Mouse (Mus musculus) erythroid progenitor cell, adult 5-6 weeks (primary cell): ENCODE results near the gene Ccl28. TPM values are rescaled to one million over a fixed set of nuclear protein-coding genes. Genes with fewer than 3 reads are reported as not detected.

Experiments used
- total RNA-seq, 2 experiments: library from RNA; stranded (forward) in 1 of 2; stranded (reverse) in 1 of 2; fragments of 150-400 nt in 1 of 2; fragments of 186-747, 209-891 nt in 1 of 2; gene quantifications; 2 replicates each; pipeline versions ENCODE4 v1.2.3 to v1.2.4; 2015 to 2017; ENCODE audit warnings: low replicate concordance in 2 of 2

Ccl28 gene
- total RNA-seq, 2 experiments from 2014 or later = not detected

Other genes with a start within 250 kb of the Ccl28 start
- 8.4 and 25.2 TPM in 2 replicates for gene Paip1, start 195.2 kb upstream of the Ccl28 start, total RNA-seq (2015; ENCODE audit: low replicate concordance)
- 16.1 and 22.8 TPM in 2 replicates for gene Paip1, start 195.2 kb upstream of the Ccl28 start, total RNA-seq (2017; ENCODE audit: low replicate concordance)
- 47.6 and 73.4 TPM in 2 replicates for gene 4833420G17Rik, start 161.1 kb upstream of the Ccl28 start, total RNA-seq (2015; ENCODE audit: low replicate concordance)
- gene 4833420G17Rik, start 161.1 kb upstream of the Ccl28 start, total RNA-seq (2017; ENCODE audit: low replicate concordance) = 47.1 and 70.9 TPM in 2 replicates
- gene Tmem267, start 135.8 kb upstream of the Ccl28 start, total RNA-seq (2015; ENCODE audit: low replicate concordance) = not detected in 2 replicates
- gene Tmem267, start 135.8 kb upstream of the Ccl28 start, total RNA-seq (2017; ENCODE audit: low replicate concordance) = not detected in 2 replicates
- 6.7 TPM in 1 of 2 replicates, not detected in the other for gene 3110070M22Rik, start 135.4 kb upstream of the Ccl28 start, total RNA-seq (2015; ENCODE audit: low replicate concordance)
- not detected in 2 replicates for gene 3110070M22Rik, start 135.4 kb upstream of the Ccl28 start, total RNA-seq (2017; ENCODE audit: low replicate concordance)
- gene Hmgcs1, start 66.6 kb downstream of the Ccl28 start, total RNA-seq (2015; ENCODE audit: low replicate concordance) = 5.9 and 6.1 TPM in 2 replicates
- 7.0 and 9.0 TPM in 2 replicates for gene Hmgcs1, start 66.6 kb downstream of the Ccl28 start, total RNA-seq (2017; ENCODE audit: low replicate concordance)
- gene Nim1k, start 132.1 kb downstream of the Ccl28 start, total RNA-seq (2015; ENCODE audit: low replicate concordance) = 1.4 TPM in 1 of 2 replicates, not detected in the other
- gene Nim1k, start 132.1 kb downstream of the Ccl28 start, total RNA-seq (2017; ENCODE audit: low replicate concordance) = 0.45 TPM in 1 of 2 replicates, not detected in the other
- gene Zfp131, start 167.1 kb downstream of the Ccl28 start, total RNA-seq (2015; ENCODE audit: low replicate concordance) = 27.8 and 49.9 TPM in 2 replicates
- gene Zfp131, start 167.1 kb downstream of the Ccl28 start, total RNA-seq (2017; ENCODE audit: low replicate concordance) = 38.9 and 41.3 TPM in 2 replicates
- gene AF067063, start 206.4 kb downstream of the Ccl28 start, total RNA-seq (2015; ENCODE audit: low replicate concordance) = not detected in 2 replicates
- gene AF067063, start 206.4 kb downstream of the Ccl28 start, total RNA-seq (2017; ENCODE audit: low replicate concordance) = not detected in 2 replicates
- not detected in 2 replicates for gene D13Ertd608e, start 212.2 kb downstream of the Ccl28 start, total RNA-seq (2015; ENCODE audit: low replicate concordance)
- gene D13Ertd608e, start 212.2 kb downstream of the Ccl28 start, total RNA-seq (2017; ENCODE audit: low replicate concordance) = not detected in 2 replicates